Mouse (Mus musculus) lung, postnatal 14 days (tissue): ENCODE measurements around the gene Aldh3a2.
"Not testable (repeated sequence)": the region's sequence is repeated elsewhere in the genome, so short reads cannot be mapped to it uniquely, and the experiment has no call there.

Experiments used
- DNase-seq: peaks from one replicate; pipeline ENCODE4 v3.0.0; 2021

The Aldh3a2 gene

DNA sequence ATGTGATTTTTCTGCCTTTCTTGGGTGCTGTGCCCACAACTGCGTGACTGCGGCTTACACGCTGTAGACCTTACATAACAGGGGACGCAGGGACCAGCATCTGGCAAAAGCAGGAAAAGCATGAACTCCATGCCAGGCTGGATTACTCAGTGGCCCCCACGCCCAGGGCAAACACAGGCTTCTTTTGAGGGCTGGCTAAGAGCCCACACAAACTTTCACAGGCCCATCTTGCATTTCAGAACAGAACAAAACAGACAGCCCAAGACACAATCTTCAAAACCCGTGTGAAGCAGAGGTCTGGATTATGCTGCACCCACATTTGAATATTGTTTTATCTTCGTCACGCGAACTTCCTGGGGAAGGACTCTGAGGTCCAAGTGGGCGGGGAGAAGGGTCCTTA is 58.9 kb downstream of the Aldh3a2 start:
- no peak for DNase-seq

DNA sequence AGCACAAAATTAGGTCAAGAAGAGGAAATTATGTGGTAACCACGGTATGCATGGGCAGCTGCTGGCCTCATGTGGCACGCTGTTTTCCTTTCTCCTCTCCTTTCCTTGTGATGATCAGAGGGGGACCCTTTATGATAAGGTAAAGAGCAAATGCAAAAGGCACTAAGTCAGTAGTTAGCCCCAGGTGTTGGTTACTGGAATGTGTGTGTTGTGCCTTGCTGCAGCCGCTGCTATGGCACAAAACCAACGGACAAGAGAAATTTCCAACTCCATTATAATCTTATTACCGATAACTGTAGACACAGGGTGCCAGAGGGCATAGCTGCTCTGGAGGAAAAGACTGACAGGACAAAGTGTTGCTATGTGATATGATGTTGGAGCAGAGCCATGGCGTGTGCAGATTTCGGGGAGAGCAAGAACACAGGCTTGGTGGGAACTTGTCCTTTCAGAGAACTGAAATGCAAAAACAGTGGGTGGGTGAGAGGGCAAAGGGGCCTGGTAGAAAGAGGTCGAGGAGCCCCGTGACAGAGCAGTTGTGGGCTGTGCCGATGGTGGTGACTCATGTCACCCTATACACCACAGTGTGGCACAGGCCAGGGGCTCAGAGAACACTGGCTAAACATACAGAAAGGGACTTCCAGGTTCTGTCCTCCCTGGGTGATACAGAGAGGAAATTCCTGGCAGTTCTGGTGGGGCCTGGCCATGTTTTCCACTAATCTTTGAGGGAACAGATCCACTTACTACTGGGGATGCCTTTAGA is 59.6 kb downstream of the Aldh3a2 start, which contains the start of gene Aldh3a1:
Gene Aldh3a1, plus strand, starts transcription at position 51 of the 760 bp plus-strand sequence.
- no peak for DNase-seq

DNA sequence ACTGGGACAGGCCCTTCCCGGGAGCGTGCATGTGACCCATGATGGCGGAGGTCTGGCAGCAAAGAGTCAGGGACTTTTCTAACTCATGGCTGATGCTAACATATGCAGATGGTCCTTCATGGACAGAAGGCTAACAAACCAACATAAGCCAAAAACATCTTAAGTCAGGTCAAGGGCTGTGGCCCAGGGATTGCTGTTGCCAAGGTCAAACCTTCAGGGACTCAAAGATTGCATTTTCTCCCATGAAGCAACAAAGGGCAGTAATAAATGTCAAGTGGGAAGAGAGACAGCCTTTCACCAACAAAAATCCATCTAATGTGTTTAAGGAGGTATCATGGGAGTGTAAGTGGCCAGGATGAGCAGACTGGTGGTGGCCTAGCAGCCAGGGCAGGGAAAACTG is 61.1 kb downstream of the Aldh3a2 start:
- no peak for DNase-seq

DNA sequence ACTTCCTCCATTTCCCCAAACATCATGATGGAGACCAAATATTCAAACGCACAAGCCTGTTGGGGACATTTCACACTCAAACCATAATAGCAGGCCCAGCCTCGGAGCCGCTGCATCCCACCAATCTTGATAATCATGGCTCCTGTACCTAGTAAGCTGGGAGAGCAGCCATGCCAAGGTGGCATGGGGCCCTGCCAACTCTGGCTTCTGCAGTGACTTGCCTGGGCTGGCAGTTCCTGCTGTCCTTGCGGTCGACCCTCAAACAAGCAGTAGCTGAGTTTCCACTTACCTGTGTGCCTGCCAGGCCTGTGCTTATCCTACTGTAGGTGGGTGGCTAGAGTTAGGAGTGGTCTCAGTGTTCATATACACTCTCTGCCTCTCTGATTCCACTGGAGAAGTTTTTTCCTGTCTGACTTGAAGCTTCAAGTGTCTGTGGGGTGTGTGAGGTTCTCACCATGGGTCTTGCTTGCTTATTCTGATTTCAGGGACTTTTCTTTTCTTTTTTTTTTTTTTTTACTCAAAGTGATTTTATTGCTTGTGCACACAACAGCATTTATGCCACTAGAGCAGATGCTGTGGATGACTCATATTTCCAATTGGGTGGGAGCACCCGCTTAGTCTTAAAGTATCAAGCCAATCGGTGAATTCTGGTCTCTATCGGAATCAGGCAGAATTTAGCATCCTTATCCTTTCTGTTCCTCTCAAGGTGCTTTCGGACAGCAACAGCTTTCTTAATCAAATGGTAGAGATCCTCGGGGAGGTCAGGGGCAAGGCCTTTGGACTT is 61.9 kb downstream of the Aldh3a2 start:
- no peak for DNase-seq

DNA sequence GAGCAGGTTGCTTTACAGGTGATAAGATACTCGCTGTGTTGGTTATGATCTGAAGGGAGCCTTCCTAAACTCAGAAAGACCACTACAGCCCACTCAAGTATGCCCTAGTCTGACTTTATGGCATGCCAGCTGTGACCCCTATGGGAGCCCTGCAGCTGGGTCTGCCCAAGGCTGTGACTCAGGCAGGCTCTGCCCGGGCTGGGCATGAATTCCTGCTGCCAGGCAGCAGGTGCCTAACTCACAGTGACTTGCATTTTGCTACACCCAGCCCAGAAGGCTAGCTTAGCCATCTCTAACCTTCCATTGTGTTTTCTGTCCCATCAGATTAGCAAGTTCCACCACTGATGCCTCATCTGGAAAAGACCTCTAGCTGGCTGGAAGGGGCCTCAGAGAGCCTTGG is 64.5 kb downstream of the Aldh3a2 start:
- DNase-seq = no peak

DNA sequence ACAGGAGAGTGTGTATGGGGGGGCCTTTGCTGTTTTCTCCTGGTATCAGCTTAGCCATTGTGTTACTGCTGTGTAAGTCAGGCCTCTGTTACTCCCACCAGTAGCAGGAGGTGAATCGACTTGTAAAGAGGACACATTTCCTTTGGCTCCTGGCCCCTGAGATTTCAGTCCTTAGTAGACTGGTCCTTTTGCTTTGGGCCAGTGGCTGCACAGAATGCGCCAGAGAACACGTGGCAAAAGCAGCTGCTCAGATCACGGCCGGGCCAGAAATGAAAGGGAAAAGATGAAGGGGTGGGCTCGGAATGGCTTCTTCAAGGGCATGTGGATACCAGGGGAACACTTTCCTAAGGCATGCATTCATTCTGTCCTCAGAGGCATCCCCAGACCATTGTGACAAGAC is 65.1 kb downstream of the Aldh3a2 start:
- no peak for DNase-seq

DNA sequence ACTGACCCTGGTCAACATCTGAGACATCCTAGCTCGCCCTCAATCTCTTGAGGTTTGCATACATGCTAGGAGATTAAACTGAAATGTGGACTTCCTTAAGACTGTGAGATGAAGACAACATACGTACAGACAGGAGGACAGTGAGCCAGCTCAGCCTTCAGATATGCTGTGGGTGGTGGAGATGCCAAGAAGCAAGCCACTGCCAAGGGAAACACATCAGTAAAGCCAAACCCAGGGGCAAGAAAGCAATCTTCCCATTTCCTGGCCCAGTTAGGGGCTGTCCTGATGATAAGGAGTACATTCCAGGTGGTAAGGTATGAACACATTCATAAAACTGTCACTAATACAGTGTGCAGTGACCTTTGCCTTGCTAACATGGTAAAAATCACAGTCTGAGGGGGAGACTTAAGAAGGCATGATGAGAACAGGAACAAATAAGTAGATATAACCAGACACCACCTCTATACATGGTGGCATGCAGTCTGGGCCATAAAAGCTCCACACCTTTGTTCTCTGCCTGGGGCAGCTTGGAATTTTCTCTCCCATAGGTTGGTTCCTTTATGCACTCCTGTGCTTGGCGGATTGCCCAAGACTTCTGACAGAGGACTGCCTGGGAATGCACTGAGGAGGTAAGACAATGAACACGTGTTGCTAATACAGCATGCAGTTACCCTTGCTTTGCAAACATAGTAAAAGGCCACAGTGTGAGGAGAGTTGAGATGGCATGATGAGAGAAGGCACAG is 67.5 kb downstream of the Aldh3a2 start:
- DNase-seq = no peak

DNA sequence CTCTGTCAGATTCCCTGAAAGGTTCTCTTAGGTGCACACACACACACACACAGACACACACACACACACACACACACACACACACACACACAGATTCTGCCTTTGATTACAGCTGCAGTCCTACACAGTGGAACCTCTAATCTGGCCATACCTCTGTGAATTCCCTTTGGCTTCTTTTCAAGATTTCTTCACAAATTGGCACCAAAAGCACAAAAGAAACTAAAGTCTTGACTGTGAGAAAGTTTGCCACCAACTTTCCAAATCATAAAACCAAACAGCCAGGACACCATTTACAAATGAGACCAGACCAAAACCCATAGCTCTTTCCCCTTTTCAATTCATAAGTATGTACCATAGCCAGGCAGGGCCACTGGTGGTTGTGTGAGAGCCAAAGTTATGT is 69.3 kb downstream of the Aldh3a2 start:
- no peak for DNase-seq

DNA sequence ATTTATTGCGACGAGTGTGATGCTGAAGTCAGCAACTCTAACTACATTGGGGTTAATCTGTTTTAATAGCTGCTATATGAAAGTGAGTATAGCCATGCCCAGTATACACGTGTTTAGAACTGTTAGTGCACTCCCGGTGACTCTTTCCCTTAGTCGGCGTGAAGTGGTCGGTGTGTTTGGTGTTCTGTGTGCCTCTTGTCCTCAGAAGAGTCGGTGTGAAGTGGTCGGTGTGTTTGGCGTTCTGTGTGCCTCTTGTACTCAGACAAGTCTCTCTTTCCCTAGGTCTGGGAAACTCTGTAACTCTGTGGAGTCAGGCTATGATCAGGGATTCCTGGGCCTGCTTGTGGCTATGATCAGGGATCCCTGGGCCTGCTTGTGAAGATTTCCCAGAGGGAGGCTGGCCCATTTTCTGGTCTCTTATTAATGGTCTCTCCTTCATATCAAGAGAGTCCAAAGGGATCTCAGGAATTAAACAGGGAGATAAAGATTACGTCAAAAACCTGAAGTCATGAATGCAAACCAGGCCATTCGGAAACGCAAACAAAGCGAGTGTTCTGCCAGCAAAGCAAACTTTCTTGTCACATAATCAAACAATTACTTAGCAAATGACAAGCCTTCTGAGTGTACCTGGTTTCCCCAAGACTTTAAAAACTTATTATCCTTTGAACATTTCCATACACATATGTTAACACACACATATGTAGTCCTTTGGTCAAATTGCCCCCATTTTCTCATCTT is 70.5 kb downstream of the Aldh3a2 start:
- no peak for DNase-seq

DNA sequence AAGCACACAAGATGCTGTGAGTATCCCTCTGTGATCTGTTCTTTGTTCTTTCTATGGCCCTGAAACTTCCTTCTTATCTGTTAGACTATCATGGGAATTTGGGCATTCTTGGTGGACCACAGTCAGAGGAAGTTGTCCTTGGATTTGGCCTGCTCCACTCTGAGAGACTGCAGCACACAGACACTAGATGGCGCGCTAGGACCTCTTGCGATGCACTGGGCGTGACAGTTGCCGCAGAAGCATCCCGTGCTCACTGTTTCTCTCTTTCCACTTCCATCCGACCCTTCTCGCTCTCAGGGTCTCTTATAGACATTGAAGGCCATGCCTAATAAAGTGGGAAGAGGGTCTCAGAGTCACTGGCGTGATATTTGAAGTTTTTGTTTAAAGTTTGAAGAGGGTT is 73.9 kb downstream of the Aldh3a2 start:
- DNase-seq = peak; percentile 92

DNA sequence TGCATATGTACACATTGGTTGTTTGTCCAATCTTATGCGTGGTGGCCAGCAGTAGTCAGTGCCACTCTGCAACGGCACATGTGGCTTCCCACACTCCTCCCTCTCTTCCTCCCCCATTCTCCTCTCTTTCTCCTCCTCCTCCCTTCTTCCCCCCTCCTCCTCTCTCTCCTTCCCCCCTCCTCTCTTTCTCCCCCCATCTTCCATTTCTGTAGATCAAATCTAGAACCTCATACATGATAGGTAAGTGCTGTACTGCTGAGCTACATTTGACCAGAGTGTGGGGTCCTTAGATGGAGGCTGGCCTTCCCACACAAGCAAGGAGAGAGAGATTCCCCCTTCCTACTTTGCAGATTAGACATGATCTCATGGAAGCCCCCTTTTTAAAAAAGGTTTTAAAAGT is 74.5 kb downstream of the Aldh3a2 start:
- DNase-seq = no peak

DNA sequence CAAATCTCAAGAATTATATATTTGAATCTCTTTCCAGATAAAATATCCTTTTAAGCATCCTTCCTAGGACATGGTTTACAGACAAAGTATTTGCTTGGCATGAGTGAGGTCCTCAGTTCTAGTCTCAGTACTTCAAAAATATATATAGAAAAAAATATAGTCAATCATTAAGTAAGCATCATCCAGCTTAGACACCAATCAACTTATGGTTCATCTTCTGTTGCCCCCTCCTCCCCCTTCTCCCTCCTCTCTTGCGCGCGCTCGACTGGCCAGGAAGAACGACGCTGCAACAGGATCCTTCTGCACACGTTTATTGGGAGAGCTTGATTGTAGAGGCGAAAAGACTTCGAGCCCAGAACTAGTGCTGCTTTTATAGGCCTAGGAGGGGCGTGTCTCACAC is 75.1 kb downstream of the Aldh3a2 start:
- DNase-seq = not testable (repeated sequence)

DNA sequence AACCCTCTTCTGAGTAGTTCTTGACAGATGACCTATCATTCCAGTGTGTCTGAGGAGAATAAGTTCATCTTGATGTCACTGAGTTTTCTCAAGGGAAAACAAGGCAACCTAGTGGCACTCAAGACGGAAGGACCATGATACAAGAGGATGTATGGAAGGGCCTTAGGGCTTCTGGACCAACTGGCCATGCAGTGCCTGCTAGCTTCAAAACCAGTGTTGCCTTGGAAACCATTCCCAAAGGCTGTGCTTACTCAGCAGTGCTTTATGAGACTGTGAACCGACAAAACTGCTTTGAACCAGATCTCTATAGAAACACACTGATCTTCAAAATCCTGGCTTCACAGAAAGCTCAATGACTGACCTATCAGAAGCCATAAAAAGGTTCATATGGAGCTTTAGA is 76.5 kb downstream of the Aldh3a2 start:
- DNase-seq = no peak

DNA sequence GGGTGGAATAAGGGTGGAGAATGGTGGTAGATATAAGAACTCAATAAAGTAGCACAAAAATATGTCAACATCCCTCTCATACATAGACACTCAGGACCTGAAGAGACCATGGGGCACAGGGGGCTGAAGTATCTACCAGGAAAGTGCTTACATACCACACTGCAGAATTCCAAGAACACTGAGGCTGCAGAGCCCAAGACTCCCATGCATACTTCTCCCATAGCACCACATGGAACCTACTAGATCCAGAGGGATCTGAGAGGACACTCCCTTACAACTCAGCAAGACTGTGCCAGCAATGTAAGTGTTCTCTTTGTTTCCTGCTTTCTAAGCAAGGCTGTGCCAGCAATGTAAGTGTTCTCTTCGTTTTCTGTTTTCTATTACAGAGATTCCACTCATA is 83.4 kb downstream of the Aldh3a2 start:
- no peak for DNase-seq

DNA sequence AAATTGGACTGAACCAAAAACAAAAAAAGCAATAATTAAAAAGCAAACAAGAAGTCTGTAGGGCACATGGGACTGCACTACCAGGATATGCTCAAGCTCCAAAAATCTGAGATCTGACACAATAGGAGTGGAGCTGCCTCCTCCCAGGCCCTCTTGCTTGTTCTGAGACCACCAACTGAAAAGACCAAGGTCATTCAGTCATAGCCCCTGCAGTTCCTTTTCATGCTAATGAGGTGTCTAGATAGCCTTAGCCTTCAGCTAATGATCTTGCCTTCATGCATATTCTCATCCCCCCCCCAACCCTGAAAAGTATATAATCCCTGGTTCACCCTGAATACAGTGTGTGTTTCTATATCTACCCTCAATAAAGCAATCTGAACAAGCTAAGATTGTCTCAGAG is 85.6 kb downstream of the Aldh3a2 start:
- no peak for DNase-seq

DNA sequence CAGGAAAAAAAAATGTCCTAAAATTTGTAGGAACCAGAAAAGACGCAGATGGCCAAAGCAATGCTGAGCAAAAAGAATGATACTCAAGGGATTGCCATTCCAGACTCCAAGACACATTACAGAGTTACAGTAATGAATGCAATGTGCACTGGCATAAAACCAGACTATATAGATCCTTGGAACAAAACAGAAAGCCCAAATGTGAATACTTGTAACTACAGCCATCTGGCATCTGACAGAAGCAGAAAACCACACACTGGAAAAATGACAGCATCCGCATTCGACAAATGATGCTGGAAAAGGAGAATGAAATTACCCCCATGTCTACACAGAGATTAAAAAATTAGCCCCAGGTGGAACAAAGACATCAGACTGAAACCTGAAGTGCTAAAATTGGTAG is 86.9 kb downstream of the Aldh3a2 start:
- no peak for DNase-seq

DNA sequence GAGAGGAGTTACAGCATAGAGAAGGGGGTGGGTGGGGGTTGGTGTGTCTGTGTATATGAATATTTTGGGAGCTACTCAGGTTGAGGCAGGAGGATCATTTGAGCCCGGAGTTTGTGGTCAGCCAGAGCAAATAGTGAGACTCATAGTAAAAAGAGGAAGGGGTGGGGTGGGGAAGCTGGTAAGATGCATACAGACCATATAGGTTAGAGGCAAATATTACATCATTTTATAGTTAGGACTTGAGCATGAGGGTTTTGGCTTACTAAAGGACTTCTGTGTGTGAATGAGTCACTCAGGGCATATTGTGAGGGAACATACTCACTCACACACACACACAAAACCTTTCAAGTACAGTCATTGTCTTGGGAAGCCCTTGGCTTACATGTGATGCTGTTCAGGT is 90.9 kb downstream of the Aldh3a2 start:
- no peak for DNase-seq

DNA sequence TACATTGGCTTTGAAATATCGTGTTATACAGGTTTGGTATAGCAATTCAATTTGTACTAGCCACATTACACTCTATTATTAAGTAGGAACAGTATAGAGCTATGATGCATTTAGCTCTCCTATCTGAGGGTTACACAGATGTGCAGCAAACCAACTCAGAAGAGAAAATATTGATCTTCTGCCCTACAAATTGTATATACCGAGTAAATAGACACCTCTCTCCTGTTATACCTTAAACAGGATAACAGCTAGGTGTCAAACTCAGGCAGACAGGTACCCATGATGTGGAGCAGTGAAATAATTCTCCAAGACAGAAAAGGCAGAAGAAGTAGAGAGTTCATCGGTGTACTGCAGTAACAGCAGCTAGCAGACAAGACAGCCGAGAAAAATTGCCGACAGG is 91.5 kb downstream of the Aldh3a2 start:
- DNase-seq = no peak

DNA sequence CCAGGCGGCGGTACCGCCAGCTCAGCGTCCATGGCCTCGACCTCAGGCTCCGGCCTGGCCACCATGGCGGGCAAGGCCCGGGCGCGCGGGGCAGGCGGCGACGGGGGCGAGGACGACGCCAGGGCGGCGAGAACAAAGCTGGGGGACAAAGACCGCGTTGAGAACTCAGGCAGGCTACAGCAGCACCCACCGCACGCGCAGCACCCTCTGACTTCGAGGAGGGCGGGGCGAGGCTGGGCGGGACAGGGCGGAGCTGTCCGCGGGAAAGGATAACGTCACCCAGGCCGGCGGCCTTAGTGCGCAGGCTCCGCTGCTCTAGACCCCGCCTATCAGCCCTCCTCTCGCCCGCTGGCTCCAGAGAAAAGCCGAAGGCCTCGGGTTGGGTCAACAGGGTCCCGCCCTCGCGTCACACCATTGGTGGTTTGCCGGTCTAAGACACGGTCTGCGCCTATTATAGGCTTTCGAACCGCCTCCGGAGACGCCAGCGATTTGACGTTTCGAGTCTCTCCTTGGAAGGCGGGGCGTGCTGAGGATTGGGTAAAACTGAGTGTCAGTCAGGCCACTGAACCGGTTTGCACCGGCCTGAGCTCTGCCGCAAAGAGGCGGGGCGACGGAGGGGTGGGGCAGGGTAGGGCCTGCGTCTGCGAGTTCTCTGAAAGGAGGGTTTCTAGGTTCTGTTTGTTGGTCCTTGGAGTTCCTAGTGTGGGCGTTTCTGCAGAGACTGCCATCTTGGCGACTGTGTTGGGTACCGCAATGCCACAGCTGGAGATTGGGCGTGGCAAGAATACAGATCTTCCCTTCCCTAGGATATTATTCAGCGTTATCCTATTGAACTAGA is 92.2 kb downstream of the Aldh3a2 start, which contains the start of gene Usp22:
Gene Usp22, minus strand, starts transcription at position 235 of the 838 bp plus-strand sequence.
- peak; percentile 99 for DNase-seq

DNA sequence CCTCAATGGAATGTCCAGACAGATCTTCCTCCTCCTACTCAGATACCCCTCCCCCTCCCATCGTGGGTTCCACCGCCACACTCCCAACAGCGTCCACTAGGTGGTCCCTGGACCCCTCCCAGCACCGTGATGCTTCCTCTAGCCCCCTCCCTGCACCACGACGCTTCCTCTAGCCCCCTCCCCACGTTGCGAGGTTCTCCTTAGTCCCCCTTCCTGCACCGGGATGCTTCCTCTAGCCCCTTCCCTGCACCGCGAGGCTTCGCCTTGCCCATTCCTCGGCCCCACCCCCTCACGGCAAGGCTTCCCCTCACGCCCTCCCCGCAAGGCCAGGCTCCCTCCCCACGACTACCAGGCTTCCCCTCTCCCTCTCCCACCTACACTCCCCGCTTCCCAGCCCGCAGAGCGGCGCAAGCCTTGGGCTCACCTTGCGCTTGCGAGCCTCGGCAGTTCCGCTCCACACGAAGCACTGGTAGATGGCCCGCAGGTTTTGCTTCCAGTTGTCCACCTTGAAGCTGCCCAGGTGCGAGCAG is 92.9 kb downstream of the Aldh3a2 start:
- DNase-seq = peak; percentile 63

DNA sequence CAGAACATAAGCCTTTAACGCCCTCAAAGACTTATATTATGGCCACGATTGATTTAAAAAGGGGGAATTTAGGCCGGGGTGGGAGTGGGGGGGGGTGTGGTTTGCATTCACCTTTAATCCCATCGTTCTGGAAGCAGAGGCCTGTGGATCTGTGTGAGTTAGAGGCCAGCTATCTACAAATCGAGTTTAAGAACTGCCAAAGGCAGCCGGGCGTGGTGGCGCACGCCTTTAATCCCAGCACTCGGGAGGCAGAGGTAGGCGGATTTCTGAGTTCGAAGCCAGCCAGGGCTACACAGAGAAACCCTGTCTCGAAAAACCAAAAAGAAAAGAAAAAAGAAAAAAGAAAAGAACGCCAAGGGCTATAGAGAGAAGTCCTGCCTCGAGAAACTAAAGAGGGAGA is 93.8 kb downstream of the Aldh3a2 start:
- DNase-seq = not testable (repeated sequence)
